Mouse (Mus musculus) neural tube, embryonic 14.5 days (tissue): Measurements from ENCODE around the gene Cavin3. TPM values are rescaled to one million over a fixed set of nuclear protein-coding genes. Genes with fewer than 3 reads are reported as not detected.
A peak's percentile ranks its signal among the peaks of the same experiment; 100 is the strongest.

Source experiments
- ATAC-seq: fragments of 200-750 bp; cut with Nextera tagmentation; 2 replicates; pipeline ENCODE4 v1.8.0; 2017; ENCODE audit warnings: low read depth, mild to moderate bottlenecking, moderate TSS enrichment, moderate library complexity
- H3K27ac ChIP-seq: fragments of 300-500 bp; sonication (generic); 2 replicates; pipeline ENCODE4 v1.5.1; 2014; ENCODE audit warnings: low read depth, mild to moderate bottlenecking, control low read depth, low read length, moderate library complexity, mixed read lengths
- H3K27me3 ChIP-seq: fragments of 300-500 bp; sonication (generic); 2 replicates; pipeline ENCODE4 v1.6.1; 2014; ENCODE audit warnings: low read length; ENCODE audit not compliant: control insufficient read depth, insufficient read depth
- H3K36me3 ChIP-seq: fragments of 300-500 bp; sonication (generic); 2 replicates; pipeline ENCODE4 v1.6.1; 2014; ENCODE audit warnings: low read length, mixed read lengths; ENCODE audit not compliant: control insufficient read depth, insufficient read depth
- H3K4me1 ChIP-seq: fragments of 300-500 bp; sonication (generic); 2 replicates; pipeline ENCODE4 v1.6.1; 2014; ENCODE audit warnings: low read length; ENCODE audit not compliant: control insufficient read depth, insufficient read depth
- H3K4me2 ChIP-seq: fragments of 300-500 bp; sonication (generic); 2 replicates; pipeline ENCODE4 v1.6.1; 2014; ENCODE audit warnings: mild to moderate bottlenecking, low read depth, low read length, control low read depth
- H3K4me3 ChIP-seq: fragments of 300-500 bp; sonication (generic); 2 replicates; pipeline ENCODE4 v1.5.1; 2014; ENCODE audit warnings: low read depth, low read length, control low read depth, mixed read lengths
- H3K9ac ChIP-seq: fragments of 300-500 bp; sonication (generic); replicated peaks from 2 replicates; pipeline ENCODE4 v1.6.1; 2014; ENCODE audit warnings: low read depth, mild to moderate bottlenecking, control low read depth, low read length, mixed read lengths
- H3K9me3 ChIP-seq: fragments of 300-500 bp; sonication (generic); 2 replicates; pipeline ENCODE4 v1.6.1; 2016; ENCODE audit warnings: low read length; ENCODE audit not compliant: control insufficient read depth
- WGBS: fragments of 180-500 bp; shearing (Covaris S2); extraction: QIAGEN DNeasy Blood & Tissue Kit; methylation state at CpG from one replicate; pipeline ENCODE4 v1.1.7; 2014; 5-methylcytosine and 5-hydroxymethylcytosine counted together
- polyA plus RNA-seq: library from polyadenylated mRNA; unstranded; fragments of >200 nt; fragmentation: Nextera tagmentation; extraction: Ambion mirVana; gene quantifications from 2 replicates; pipeline ENCODE4 v1.2.1, GENCODE M21; 2014

Gene Cavin3
- polyA plus RNA-seq, 1 experiment from 2014 or later, result 21.2 TPM

- WGBS, result 11% methylated on average over 5 of the region's 5 CpGs
- ATAC-seq, result peak; percentile 78
- no peak overlapping the region for H3K27ac ChIP-seq
These were observed 33.1 kb upstream of the Cavin3 start for GRCm38 (mm10) chr7:105515178-105515577.

DNA sequence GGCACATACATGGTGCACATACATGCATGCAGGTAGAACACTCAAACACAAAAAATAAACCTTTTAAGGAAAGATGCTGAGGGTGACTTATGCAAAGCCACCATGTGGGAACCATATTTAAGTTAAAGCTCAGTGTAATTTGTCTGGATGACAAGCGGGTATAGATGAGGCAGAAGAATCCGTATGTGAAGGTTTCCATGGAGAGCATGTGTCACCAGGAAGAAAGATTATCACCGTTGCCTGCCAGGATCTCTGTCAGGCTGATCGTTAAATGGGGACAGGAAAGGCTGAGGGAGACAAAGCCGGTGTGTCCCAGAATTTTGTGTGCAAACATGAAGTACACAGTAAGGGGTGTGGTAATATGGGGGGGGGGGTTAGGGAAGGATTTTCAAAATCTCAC lies 32.5 kb upstream of the Cavin3 start:
- Histone ChIP-seq H3K4me1 (peaks cover 4% of the 10 kb centered on the region; the same call in 1 of the 2 replicates), H3K27me3 (no peaks in the 10 kb centered on the region), H3K4me2 (no peak overlapping the region), H3K4me3 (no peak overlapping the region), H3K9me3 (no peaks in the 10 kb centered on the region), H3K27ac (no peak overlapping the region), H3K9ac (no peak overlapping the region), H3K36me3 (no peaks in the 10 kb centered on the region)
- ATAC-seq, result 0 out of 2 replicates have a peak, but pooled peaks have one; percentile 39
- 32% methylated on average over 5 of the region's 5 CpGs for WGBS

More at GRCm38 (mm10) chr7:105515178-105515577, 33.1 kb upstream of the Cavin3 start:
- H3K9me3 ChIP-seq, result no peaks in the 10 kb centered on the region
- no peak overlapping the region for H3K4me3 ChIP-seq
- H3K4me1 ChIP-seq, result peaks cover 4% of the 10 kb centered on the region; the same call in 1 of the 2 replicates
- no peak overlapping the region for H3K4me2 ChIP-seq
- no peak overlapping the region for H3K9ac ChIP-seq
- H3K27me3 ChIP-seq, result no peaks in the 10 kb centered on the region
- no peaks in the 10 kb centered on the region for H3K36me3 ChIP-seq

DNA sequence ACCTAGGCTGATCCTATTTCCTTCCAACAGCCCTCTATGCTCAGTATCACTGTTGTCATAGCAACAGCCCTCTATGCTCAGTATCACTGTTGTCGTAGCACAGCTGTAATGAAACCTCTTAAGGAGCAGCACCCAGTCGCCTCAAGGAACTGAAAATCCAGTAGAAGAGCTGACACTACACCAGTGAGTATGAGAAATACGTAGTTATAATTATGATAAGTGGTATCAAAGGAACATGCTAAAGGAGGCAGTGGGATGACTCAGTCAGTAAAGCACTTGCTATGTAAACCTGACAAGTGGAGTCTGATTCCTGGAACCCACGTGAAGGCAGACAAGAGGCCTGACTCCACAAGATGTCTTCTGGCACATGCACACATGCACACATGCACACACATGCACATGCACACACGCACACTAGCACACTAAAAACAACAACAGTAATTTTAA lies 31.8 kb upstream of the Cavin3 start:
- Histone ChIP-seq H3K4me3 (no peak overlapping the region), H3K4me2 (no peak overlapping the region), H3K36me3 (no peaks in the 10 kb centered on the region), H3K9ac (no peak overlapping the region), H3K9me3 (no peaks in the 10 kb centered on the region), H3K27ac (no peak overlapping the region), H3K27me3 (no peaks in the 10 kb centered on the region), H3K4me1 (peaks cover 4% of the 10 kb centered on the region; the same call in 1 of the 2 replicates)
- ATAC-seq, result peak; percentile 88; the same call in 1 of the 2 replicates
- 44% methylated on average over 5 of the region's 5 CpGs for WGBS

DNA sequence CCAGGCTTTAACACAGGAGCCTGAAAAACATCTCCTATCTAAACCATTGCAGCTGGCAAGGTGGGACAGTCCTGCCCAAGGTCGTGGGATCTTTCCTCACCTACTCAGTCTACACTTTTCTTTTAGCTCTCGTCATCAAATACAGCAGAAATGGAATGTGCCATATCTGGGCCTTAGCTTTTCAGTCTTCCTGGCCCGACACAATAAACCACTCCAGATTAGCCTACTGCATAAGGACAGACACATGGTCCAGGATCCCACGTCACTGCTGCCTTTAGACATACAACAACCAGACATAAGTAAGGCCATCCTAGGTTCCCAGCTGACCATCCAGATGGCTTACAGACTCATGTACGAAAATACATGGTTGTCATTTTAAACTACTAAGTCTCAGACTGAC lies 28.0 kb upstream of the Cavin3 start:
- no peak overlapping the region for H3K27ac ChIP-seq
- WGBS, result 85% methylated on average over 5 of the region's 5 CpGs
- ATAC-seq, result no peak
- H3K9me3 ChIP-seq, result no peaks in the 10 kb centered on the region
- H3K9ac ChIP-seq, result no peak overlapping the region
- H3K4me1 ChIP-seq, result peaks cover 4% of the 10 kb centered on the region; the same call in 1 of the 2 replicates
- no peaks in the 10 kb centered on the region for H3K27me3 ChIP-seq
- H3K36me3 ChIP-seq, result no peaks in the 10 kb centered on the region
- H3K4me2 ChIP-seq, result no peak overlapping the region
- H3K4me3 ChIP-seq, result no peak overlapping the region

DNA sequence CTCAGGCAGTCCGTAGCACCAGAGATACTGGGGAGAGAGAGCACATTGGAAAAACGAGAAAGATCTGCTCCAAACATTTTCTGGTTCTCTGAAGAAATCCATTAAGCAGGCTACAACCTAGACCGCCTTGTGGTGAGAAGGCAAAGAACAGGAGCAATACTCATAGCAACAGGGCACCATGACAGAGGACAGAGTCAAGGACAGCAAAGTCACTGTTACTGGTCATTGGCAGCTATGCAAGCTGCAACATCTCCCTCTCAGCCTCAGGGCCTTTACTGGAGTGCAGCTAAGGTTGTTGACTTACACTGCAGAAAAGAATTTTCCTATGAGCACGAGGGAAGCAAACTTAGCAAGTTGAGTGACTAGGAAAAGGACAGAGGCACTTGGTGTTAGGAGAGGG lies 25.2 kb upstream of the Cavin3 start:
- no peak overlapping the region for H3K27ac ChIP-seq
- no peaks in the 10 kb centered on the region for H3K4me1 ChIP-seq
- no peaks in the 10 kb centered on the region for H3K27me3 ChIP-seq
- H3K4me2 ChIP-seq, result no peak overlapping the region
- H3K9ac ChIP-seq, result no peak overlapping the region
- no peak overlapping the region for H3K4me3 ChIP-seq
- 89% methylated on average over 4 of the region's 4 CpGs for WGBS
- no peak for ATAC-seq
- H3K36me3 ChIP-seq, result no peaks in the 10 kb centered on the region
- H3K9me3 ChIP-seq, result no peaks in the 10 kb centered on the region

DNA sequence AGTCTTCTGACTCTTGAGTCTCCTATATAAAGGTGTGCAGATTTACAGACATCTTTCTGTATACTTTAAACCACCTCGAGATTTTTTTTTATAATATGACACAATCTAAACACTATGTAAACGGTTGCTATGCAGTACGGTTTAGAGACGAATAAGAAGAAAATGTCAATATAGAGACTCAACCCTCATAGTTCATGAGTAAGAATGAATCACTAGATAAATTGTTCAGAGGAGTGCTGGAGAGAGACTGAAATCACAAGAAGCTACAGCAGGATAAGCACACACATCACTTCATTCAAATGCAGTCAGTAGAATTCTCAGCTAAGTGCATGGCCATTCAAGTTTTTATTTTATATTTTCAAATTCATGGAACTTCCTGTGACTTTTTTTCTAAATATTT lies 19.9 kb upstream of the Cavin3 start:
- H3K9ac ChIP-seq, result no peak overlapping the region
- ATAC-seq, result no peak
- H3K4me3 ChIP-seq, result no peak overlapping the region
- no peaks in the 10 kb centered on the region for H3K36me3 ChIP-seq
- H3K4me1 ChIP-seq, result no peaks in the 10 kb centered on the region
- no peak overlapping the region for H3K27ac ChIP-seq
- no peak overlapping the region for H3K4me2 ChIP-seq
- no peaks in the 10 kb centered on the region for H3K27me3 ChIP-seq
- no peaks in the 10 kb centered on the region for H3K9me3 ChIP-seq
- WGBS, result 91% methylated on average over 4 of the region's 4 CpGs

GRCm38 (mm10) chr7:105499676-105500075 lies 17.6 kb upstream of the Cavin3 start:
- Histone ChIP-seq H3K9me3 (no peaks in the 10 kb centered on the region), H3K36me3 (no peaks in the 10 kb centered on the region), H3K4me3 (no peak overlapping the region), H3K4me2 (no peak overlapping the region), H3K9ac (no peak overlapping the region), H3K27ac (no peak overlapping the region), H3K4me1 (no peaks in the 10 kb centered on the region), H3K27me3 (no peaks in the 10 kb centered on the region)
- ATAC-seq, result no peak
- 69% methylated on average over 1 of the region's 1 CpGs for WGBS

DNA sequence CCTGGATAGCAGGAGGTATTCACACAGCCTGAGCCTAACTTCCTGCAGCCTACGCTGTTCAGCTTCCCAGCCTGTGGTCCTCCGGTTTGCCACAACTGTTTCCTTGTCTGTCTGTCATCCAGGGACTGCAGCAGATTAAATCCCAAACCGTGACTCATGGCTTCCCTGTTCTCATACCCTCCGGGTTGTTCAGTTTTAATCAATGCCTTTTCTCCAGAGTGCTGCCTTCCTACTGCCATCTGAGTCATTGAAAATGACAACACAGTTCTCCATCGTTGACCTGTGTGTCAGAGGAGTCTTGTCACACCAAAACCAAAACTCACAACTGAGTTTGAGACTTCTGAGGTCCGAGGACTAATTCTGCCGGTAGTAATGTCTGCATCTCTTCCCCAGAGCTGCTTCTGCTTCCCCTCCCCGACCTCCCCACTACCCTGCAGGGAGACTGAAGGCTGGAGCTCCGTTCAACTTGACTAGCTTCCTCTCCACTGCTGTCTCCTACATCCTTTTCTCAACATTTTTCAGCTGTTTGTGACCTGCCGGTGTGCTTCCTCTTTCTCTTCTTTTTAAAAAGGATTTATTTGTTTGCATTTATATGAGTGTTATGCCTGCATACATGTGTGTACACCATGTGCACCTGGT lies 16.9 kb upstream of the Cavin3 start:
- Histone ChIP-seq H3K4me3 (no peak overlapping the region), H3K9me3 (no peaks in the 10 kb centered on the region), H3K4me1 (no peaks in the 10 kb centered on the region), H3K27me3 (no peaks in the 10 kb centered on the region), H3K27ac (no peak overlapping the region), H3K36me3 (no peaks in the 10 kb centered on the region), H3K4me2 (no peak overlapping the region), H3K9ac (no peak overlapping the region)
- ATAC-seq, result no peak
- whole genome bisulfite sequencing, result 72% methylated on average over 10 of the region's 10 CpGs

GRCm38 (mm10) chr7:105497881-105498280 lies 15.8 kb upstream of the Cavin3 start:
- no peaks in the 10 kb centered on the region for H3K36me3 ChIP-seq
- no peaks in the 10 kb centered on the region for H3K27me3 ChIP-seq
- H3K4me2 ChIP-seq, result no peak overlapping the region
- no peak for ATAC-seq
- H3K9me3 ChIP-seq, result no peaks in the 10 kb centered on the region
- no peak overlapping the region for H3K9ac ChIP-seq
- no peak overlapping the region for H3K4me3 ChIP-seq
- H3K27ac ChIP-seq, result no peak overlapping the region
- H3K4me1 ChIP-seq, result no peaks in the 10 kb centered on the region
- 93% methylated on average over 3 of the region's 3 CpGs for WGBS
